Mouse (Mus musculus) spleen, postnatal 36 days (tissue): ENCODE measurements at regions not wholly inside any gene's neighbourhood (a gene's known extent, or its start where the extent isn't known, plus 50 kb on each side); places are given as distances from the start of the nearest gene placed in this dataset.
A peak's percentile ranks its signal among the peaks of the same experiment; 100 is the strongest.
"Not testable (repeated sequence)": the region's sequence is repeated elsewhere in the genome, so short reads cannot be mapped to it uniquely, and the experiment has no call there.

ENCODE experiments used
- DNase-seq, 2 experiments: peaks; one replicate each; pipeline ENCODE4 v3.0.0; 2022; ENCODE audit warnings: low spot score in 2 of 2, mixed read lengths in 1 of 2

GRCm38 (mm10) chr5:149815879-149816278, 137.8 kb downstream of the B3glct start:
- no peak for DNase-seq

GRCm38 (mm10) chr5:149818812-149819211, 140.8 kb downstream of the B3glct start:
- DNase-seq = no peak

GRCm38 (mm10) chr5:149823821-149824220, 145.8 kb downstream of the B3glct start:
- no peak for DNase-seq

- DNase-seq = no peak
Observed at GRCm38 (mm10) chr5:149827599-149827998, 149.6 kb downstream of the B3glct start.

- peak; percentile 9 to 22 for DNase-seq
Observed at GRCm38 (mm10) chr5:149831122-149831861, 153.3 kb downstream of the B3glct start.

- no peak for DNase-seq
Observed at GRCm38 (mm10) chr5:149837379-149837778, 159.3 kb downstream of the B3glct start.

- DNase-seq = no peak
Observed at GRCm38 (mm10) chr5:149842491-149842890, 164.5 kb downstream of the B3glct start.

GRCm38 (mm10) chr5:149843310-149843709, 165.3 kb downstream of the B3glct start:
- no peak for DNase-seq

- no peak for DNase-seq
Observed at GRCm38 (mm10) chr5:149845256-149845655, 167.2 kb downstream of the B3glct start.

- no peak for DNase-seq
Observed at GRCm38 (mm10) chr5:149848465-149848864, 170.0 kb upstream of the Rxfp2 start.

GRCm38 (mm10) chr5:149851011-149851410, 167.5 kb upstream of the Rxfp2 start:
- peak; percentile 12 to 24 for DNase-seq

GRCm38 (mm10) chr5:149852516-149852915, 166.0 kb upstream of the Rxfp2 start:
- DNase-seq = peak; percentile 15 to 26

- DNase-seq = no peak
Observed at GRCm38 (mm10) chr5:149856101-149856500, 162.4 kb upstream of the Rxfp2 start.

GRCm38 (mm10) chr5:149857019-149857418, 161.5 kb upstream of the Rxfp2 start:
- no peak for DNase-seq

GRCm38 (mm10) chr5:149861489-149861962, 156.9 kb upstream of the Rxfp2 start:
- no peak for DNase-seq

GRCm38 (mm10) chr5:149867926-149868325, 150.5 kb upstream of the Rxfp2 start:
- no peak for DNase-seq

GRCm38 (mm10) chr5:149869441-149869840, 149.0 kb upstream of the Rxfp2 start:
- no peak for DNase-seq

- DNase-seq = no peak
Observed at GRCm38 (mm10) chr5:149870596-149870995, 147.9 kb upstream of the Rxfp2 start.

- DNase-seq = no peak
Observed at GRCm38 (mm10) chr5:149871521-149871920, 147.0 kb upstream of the Rxfp2 start.

- DNase-seq = no peak
Observed at GRCm38 (mm10) chr5:149873482-149874002, 144.9 kb upstream of the Rxfp2 start.

- DNase-seq = no peak
Observed at GRCm38 (mm10) chr5:149874342-149874741, 144.1 kb upstream of the Rxfp2 start.

- DNase-seq = not testable (repeated sequence)
Observed at GRCm38 (mm10) chr5:149892453-149892852, 126.0 kb upstream of the Rxfp2 start.

- no peak for DNase-seq
Observed at GRCm38 (mm10) chr5:149906927-149907326, 111.5 kb upstream of the Rxfp2 start.
